Mouse (Mus musculus): ENCODE measurements around the gene Stx8. TPM values are rescaled to one million over a fixed set of nuclear protein-coding genes. Genes with fewer than 3 reads are reported as not detected.

The Stx8 gene
- polyA plus RNA-seq (2012; ENCODE audit: low replicate concordance), result 1.2 and 1.9 TPM in 2 replicates

DNA sequence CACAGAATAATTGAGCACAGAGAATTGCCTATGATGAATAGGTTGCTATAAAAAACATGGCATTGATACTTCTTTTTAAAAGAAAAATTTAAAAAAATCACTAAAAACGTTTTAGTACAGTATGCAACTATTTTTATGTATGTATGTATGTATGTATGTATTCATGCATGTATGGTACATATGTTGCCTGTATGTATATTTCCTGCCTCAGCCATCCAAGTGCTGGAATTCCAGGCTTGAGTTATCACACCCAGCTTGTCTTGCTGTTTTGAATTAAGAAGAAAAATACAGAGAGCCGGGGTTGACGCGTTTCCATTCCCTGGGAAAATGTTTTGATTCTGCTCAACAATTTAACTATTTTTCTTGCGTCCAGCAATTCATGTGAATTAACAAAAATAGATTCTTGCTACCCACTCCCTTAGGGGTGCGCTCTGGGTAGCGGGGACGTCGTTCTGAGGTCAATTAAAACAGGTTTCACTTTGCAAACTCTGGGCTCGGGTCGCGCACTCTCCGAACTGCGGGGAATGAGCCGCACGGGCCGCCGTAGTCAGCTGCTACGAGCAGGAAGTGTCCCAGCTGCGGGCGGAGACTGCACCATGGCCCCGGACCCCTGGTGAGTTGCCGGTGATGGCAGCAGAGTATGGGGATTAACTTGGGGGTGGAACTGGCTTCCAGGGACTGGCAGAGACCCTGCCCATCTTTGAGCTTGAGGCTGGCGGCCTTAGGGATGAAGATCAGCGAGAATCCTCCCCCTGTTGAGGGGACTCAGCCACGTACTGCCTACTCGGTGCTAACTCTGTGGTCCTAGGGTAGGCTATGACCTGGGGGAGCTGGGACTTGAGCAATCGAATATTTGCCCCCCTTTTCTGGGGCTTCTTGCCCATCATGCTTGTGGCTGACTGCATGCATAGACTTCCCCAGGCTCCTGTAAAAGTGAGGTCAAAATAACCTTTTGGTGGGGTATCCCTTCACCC is at the start of gene Stx8:
Gene Stx8 (plus strand): TSS at position 289 of the 974 bp plus-strand sequence.

DNA sequence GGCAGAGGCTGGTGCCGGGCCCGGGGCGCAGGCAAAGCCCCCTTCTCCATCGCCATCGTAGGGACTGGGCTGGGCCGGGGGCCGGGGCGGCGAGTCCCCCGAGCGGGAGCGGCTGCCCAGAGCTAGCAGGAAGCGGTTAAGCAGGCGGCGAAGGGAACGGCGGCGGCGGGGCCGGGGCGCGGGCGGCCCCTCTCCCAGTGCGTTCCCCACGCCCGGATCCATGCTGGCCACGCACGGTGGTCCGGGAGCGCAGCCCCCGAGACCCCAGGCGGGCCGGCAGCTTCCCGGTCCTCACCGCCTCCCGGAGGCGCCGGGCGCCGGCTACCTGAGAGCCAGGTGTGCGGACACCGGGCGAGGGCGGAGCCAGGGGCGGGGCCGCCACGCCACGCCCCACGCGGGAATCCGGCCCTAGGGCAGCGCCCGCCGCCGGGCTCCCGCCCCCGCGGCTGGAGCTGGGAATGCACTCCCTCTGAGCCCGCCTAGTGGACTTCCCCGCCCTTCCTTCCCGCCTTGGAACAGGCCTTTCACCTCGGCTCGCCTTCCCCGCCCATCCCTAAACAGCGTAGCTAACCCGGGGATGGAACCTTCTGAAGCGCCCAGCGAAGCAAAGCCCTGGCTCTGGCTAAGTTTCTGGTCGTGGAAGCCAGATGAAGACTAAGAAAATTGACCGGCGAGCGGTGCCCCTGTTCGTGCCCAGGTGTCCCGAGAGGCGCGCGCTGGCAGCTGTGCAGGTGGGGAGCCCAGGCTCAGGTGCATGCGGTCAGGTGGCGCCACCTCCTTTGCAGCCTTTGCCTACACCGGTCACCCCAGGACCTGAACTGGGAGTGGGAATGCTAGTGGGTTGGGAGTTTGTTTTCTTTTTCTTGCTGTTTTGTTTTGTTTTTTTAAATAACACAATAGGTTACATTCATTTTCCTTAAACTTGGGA is 43.9 kb upstream of the Stx8 start, which contains the start of gene Usp43:
Gene Usp43 (minus strand): TSS at position 327 of the 928 bp plus-strand sequence.

GRCm38 (mm10) chr11:67965242-67965883 is 630 bp upstream of the Stx8 start, which contains the start of gene Cfap52:
Cfap52 (minus strand) TSS chr11:67965651.

Other genes with a start within 250 kb of the Stx8 start
- gene Glp2r, start 195.0 kb upstream of the Stx8 start, polyA plus RNA-seq (2012; ENCODE audit: low replicate concordance), result not detected in 2 replicates
- gene Gsg1l2, start 191.6 kb upstream of the Stx8 start, polyA plus RNA-seq (2012; ENCODE audit: low replicate concordance), result not detected in 2 replicates
- gene Dhrs7c, start 168.0 kb upstream of the Stx8 start, polyA plus RNA-seq (2012; ENCODE audit: low replicate concordance), result not detected in 2 replicates
- gene Usp43, start 44.0 kb upstream of the Stx8 start, polyA plus RNA-seq (2012; ENCODE audit: low replicate concordance), result 0.03 TPM in 1 of 2 replicates, not detected in the other
- not detected in 2 replicates for gene Cfap52, start 542 bp upstream of the Stx8 start, polyA plus RNA-seq (2012; ENCODE audit: low replicate concordance)

Data from hematopoietic multipotent progenitor cell, adult 10-12 weeks (in vitro differentiated cells).